Mouse (Mus musculus) cerebellum, adult 2 months (tissue): ENCODE measurements around the gene Tenm2. TPM values are rescaled to one million over a fixed set of nuclear protein-coding genes. Genes with fewer than 3 reads are reported as not detected.

Experiments
- DNase-seq, 2 experiments: peaks; one replicate each; pipeline ENCODE4 v3.0.0; 2021
- H3K27ac ChIP-seq: fragments of 200-500 bp; 2 replicates; pipeline ENCODE4 v1.5.1; 2012; ENCODE audit warnings: low read length, control low read depth, inconsistent platforms; ENCODE audit not compliant: insufficient read depth
- H3K27me3 ChIP-seq: fragments of 200-500 bp; 2 replicates; pipeline ENCODE4 v1.6.1; 2012; ENCODE audit warnings: inconsistent platforms, mild to moderate bottlenecking, low read length, moderate library complexity; ENCODE audit not compliant: control insufficient read depth, insufficient read depth
- H3K4me1 ChIP-seq: fragments of 200-500 bp; 2 replicates; pipeline ENCODE4 v1.6.1; 2011; ENCODE audit warnings: low read length; ENCODE audit not compliant: control insufficient read depth, insufficient read depth
- H3K4me3 ChIP-seq: fragments of 200-500 bp; replicated peaks from 2 replicates; pipeline ENCODE3; 2011; ENCODE audit warnings: mild to moderate bottlenecking, low read depth, low read length, control low read depth; ENCODE audit not compliant: insufficient read depth
- CTCF ChIP-seq: fragments of 200-500 bp; IDR thresholded peaks from 2 replicates; pipeline ENCODE4 v1.5.1; 2011; ENCODE audit warnings: low read depth, mild to moderate bottlenecking, control low read depth, low read length, moderate library complexity, borderline replicate concordance; ENCODE audit not compliant: insufficient read depth
- POLR2A ChIP-seq: fragments of 200-500 bp; IDR thresholded peaks from 2 replicates; pipeline ENCODE4 v1.6.1; 2011; ENCODE audit warnings: low read length, control low read depth, borderline replicate concordance; ENCODE audit not compliant: insufficient read depth
- WGBS: fragments of 180-500 bp; shearing (Covaris S2); methylation state at CpG from one replicate; pipeline ENCODE4 v1.1.7; 2018; 5-methylcytosine and 5-hydroxymethylcytosine counted together
- polyA plus RNA-seq: library from polyadenylated mRNA; depleted of rRNA; stranded (reverse); fragments of >200 nt; gene quantifications from 2 replicates; pipeline ENCODE4 v1.2.3, GENCODE M21; 2012

Tenm2 gene
- polyA plus RNA-seq, 1 experiment, result 9.1 TPM

DNA sequence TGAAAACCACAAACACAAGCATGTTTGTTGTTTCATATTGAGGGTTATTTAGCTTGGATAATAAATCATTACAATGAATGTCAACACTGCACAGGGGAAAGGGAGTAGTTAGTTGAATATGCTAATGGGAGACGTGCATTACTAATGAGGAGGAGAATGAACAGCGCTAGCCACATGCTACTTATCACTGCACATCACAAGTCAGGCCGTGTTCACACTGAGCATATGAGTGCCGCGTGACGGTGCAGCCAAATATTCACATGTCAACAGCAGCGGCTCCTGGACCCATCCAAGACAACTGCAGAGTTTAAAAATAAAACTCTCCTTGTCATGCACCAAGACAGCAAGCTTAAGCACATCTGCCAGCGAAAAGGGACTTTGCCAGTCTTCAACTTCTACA lies 753.6 kb downstream of the Tenm2 start:
- no peak overlapping the region for H3K27ac ChIP-seq
- DNase-seq, result no peak
- H3K27me3 ChIP-seq, result no peaks in the 10 kb centered on the region
- no peaks in the 10 kb centered on the region; the same call in 1 of the 2 replicates for H3K4me1 ChIP-seq
- TF ChIP-seq CTCF, result no peak
- TF ChIP-seq POLR2A, result no peak
- 67% methylated on average over 8 of the region's 8 CpGs for WGBS
- H3K4me3 ChIP-seq, result no peak overlapping the region

DNA sequence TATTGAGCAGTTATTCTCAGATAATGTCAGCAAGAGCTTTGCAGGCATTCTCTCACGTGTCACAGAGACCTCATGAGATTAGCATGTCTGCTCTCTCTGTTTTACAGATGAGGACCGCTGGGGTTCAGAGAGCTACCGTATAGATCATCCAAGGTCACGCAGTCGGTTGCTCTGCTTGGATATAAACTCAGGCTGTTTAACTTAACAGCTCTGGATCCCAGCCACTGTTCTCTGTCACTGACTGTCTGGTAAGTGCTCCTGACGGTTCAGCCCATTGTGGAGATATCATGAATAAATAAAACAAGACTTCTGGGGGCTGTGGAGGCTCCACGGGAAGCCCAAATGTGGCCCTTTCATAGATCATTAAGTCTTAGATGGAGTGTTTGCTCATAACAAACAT lies 754.2 kb downstream of the Tenm2 start:
- no peaks in the 10 kb centered on the region for H3K27me3 ChIP-seq
- no peak for DNase-seq
- no peak for TF ChIP-seq POLR2A
- no peak for TF ChIP-seq CTCF
- no peaks in the 10 kb centered on the region; the same call in 1 of the 2 replicates for H3K4me1 ChIP-seq
- H3K4me3 ChIP-seq, result no peak overlapping the region
- WGBS, result 77% methylated on average over 7 of the region's 7 CpGs
- H3K27ac ChIP-seq, result no peak overlapping the region

DNA sequence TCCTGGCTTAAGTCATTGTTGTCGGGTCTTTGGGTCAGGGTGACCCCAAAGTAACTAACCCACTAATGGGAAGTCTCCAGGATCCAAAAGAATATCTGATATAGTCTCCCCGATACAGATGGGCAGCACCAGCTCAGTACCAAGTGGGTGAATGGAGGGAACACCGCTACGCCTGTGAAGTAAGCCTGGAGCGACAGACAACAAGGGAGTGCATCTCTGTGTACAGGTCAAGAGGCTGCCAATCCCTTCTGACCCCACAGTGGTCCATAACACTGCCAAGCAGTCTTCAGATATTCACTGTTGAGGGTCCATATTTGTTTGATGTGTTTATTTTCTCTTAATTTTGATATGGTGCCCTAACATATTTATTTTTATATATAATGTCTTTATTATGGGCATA lies 754.7 kb downstream of the Tenm2 start:
- TF ChIP-seq POLR2A, result no peak
- no peak for TF ChIP-seq CTCF
- no peaks in the 10 kb centered on the region; the same call in 1 of the 2 replicates for H3K4me1 ChIP-seq
- DNase-seq, result no peak
- H3K4me3 ChIP-seq, result no peak overlapping the region
- no peak overlapping the region for H3K27ac ChIP-seq
- 98% methylated on average over 5 of the region's 5 CpGs for WGBS
- H3K27me3 ChIP-seq, result no peaks in the 10 kb centered on the region

DNA sequence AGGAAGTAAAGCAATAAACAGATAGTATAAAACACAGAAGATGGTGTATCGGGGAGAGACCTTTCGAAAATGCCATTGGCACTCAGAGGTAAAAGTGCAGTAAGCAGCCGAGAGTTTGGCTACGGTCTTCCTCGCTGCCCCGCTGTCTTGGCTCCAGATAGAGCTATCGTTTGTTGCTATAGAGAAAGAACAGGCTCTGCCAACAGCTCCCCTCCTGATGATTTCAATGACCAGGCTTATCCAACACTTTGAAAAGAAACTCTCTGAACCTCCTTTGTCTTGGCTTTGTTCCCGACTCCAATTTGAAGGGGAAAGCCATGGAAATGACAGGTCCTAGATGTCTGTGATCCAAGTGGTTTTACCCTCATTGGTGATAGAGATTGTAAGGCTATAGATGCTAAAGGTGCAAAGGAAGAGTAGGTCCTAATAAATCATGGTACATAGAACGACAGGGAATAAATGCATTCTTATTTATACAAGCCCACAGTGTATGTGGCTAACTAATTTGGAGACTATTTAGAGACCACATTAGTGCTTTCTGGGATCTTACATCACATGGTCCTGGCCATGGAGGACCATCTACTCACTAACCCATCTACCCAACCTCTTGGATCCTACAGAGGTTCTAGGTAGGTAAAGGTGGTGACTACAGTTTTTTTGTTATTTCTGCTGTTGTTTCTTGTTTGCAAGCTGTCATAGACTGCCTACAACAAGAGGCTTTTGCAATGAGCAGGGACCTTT lies 765.8 kb downstream of the Tenm2 start:
- DNase-seq, result no peak
- TF ChIP-seq CTCF (no peak), POLR2A (no peak)
- Histone ChIP-seq H3K4me1 (no peaks in the 10 kb centered on the region), H3K27me3 (no peaks in the 10 kb centered on the region), H3K4me3 (no peak overlapping the region), H3K27ac (no peak overlapping the region)
- 22% methylated on average over 9 of the region's 9 CpGs for WGBS

DNA sequence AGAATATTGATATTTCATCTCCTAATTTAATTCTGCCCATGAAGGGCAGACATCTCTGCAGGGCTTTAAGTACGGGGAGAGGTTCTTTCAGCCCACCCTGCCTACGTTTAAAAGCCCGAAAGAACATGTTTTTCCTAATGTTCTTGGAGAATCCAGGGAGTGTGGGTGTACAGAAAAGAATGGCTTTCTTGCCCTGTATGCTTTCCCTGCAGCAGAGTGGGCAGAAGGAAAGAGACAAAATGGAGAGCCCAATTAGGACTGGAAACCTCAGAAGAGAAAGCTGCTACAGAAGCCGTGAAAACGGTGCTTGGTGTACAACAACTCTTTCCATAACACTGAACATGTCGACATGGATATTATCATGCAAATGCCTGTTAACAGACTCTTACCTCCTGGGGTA lies 777.3 kb downstream of the Tenm2 start:
- TF ChIP-seq POLR2A (no peak), CTCF (no peak)
- no peak overlapping the region for H3K27ac ChIP-seq
- DNase-seq, result no peak
- peaks cover 2% of the 10 kb centered on the region; the same call in 1 of the 2 replicates for H3K4me1 ChIP-seq
- H3K4me3 ChIP-seq, result no peak overlapping the region
- WGBS, result 61% methylated on average over 6 of the region's 6 CpGs
- H3K27me3 ChIP-seq, result no peaks in the 10 kb centered on the region

DNA sequence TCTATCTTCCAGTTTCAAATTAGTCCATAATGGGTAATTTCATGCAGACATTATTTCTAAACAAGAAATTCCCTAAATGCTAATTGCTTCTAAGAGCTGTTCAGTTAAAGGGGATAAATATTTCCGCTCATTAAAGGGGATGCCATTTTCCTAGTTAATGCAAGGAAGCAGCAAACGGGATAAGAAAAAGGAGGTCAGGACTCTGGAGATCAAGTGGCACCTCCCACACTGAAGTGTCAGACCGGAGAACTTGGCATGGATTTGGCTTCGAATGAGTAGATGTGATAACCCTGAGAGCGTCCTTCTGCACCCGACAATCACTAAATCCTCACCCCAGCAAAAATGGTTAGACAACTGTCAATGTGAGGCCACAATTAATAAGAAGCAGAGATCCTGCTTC lies 781.7 kb downstream of the Tenm2 start:
- Histone ChIP-seq H3K4me1 (peaks cover 2% of the 10 kb centered on the region; the same call in 1 of the 2 replicates), H3K27ac (no peak overlapping the region), H3K4me3 (no peak overlapping the region), H3K27me3 (no peaks in the 10 kb centered on the region)
- TF ChIP-seq POLR2A, result no peak
- TF ChIP-seq CTCF, result no peak
- DNase-seq, result no peak
- WGBS, result 71% methylated on average over 6 of the region's 6 CpGs

DNA sequence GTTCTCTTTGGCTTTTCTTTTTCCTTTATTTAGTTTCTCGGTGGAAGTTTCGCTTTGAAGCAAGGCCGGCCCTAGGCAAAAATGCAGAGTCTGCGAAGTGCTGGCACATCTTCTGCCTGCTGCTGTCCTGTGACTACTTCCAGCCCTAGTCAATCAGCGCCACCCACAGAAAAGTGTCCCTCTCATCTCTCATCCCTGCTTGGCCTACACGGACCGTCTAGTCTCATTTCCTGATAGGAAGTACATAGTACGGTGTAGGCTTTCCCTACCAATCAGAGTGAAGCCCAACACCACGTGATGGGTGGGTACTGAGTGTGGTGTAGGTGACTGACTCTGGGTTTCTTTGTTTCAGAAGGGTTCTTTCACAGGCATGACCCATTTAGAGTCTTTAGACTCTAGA lies 783.3 kb downstream of the Tenm2 start:
- no peak for DNase-seq
- TF ChIP-seq POLR2A (no peak), CTCF (no peak)
- H3K4me3 ChIP-seq, result no peak overlapping the region
- 0 out of 2 replicates have a peak overlapping the region, but pooled peaks have one; percentile 13 for H3K27ac ChIP-seq
- WGBS, result 72% methylated on average over 9 of the region's 9 CpGs
- H3K4me1 ChIP-seq, result peaks cover 2% of the 10 kb centered on the region; the same call in 1 of the 2 replicates
- no peaks in the 10 kb centered on the region for H3K27me3 ChIP-seq

DNA sequence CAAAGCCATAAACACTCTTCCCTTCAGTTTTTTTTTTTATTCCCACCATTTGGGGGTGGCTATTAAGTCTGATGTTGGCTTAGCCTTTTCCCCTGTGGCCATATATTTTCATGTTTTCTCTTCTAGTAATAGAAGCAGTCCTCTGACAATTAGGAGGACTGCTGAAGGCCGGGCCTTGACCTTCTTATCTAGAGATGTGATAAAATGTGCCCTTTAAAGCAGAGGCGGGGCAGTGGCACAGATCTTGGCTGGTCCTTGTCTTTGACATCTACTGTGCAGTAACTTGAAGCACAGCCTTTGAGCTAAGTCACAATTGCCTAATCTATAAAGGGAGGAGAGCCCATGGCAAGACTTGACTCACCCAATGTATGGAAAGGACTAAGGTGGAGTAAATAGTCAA lies 789.4 kb downstream of the Tenm2 start:
- H3K4me3 ChIP-seq, result no peak overlapping the region
- H3K27ac ChIP-seq, result no peak overlapping the region
- no peak for TF ChIP-seq CTCF
- no peaks in the 10 kb centered on the region for H3K4me1 ChIP-seq
- no peak for DNase-seq
- H3K27me3 ChIP-seq, result no peaks in the 10 kb centered on the region
- 98% methylated on average over 2 of the region's 2 CpGs for WGBS

DNA sequence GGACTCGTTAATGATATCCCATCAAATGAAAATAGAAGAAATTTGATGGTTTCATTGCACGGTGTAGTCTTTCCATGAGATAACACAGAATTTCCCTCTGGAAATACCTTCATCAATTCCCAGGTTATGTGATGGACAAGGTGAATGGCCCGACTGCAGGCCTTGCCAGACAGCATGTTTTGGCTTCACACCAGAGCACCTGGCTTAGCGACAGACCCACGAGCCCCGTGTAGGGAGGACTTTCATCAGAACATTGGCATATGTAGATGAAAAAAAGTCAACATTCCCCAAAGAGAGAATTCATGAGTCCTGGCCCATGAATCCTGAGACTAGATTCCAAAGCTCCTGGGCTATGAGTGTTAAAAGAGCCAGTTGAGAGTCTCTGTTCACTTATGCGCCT lies 791.9 kb downstream of the Tenm2 start:
- no peak for DNase-seq
- no peaks in the 10 kb centered on the region for H3K27me3 ChIP-seq
- WGBS, result 54% methylated on average over 7 of the region's 7 CpGs
- no peak overlapping the region for H3K27ac ChIP-seq
- TF ChIP-seq POLR2A, result no peak
- no peaks in the 10 kb centered on the region for H3K4me1 ChIP-seq
- H3K4me3 ChIP-seq, result no peak overlapping the region
